Mouse (Mus musculus) embryonic fibroblast, embryonic 13.5 days (primary cell): Measurements from ENCODE around the gene Trpm3.

Experiments
- CTCF ChIP-seq: IDR thresholded peaks from 2 replicates; pipeline ENCODE4 v1.5.1; 2011; ENCODE audit warnings: mild to moderate bottlenecking, control low read depth, low read length, moderate library complexity, borderline replicate concordance; ENCODE audit not compliant: insufficient read depth
- POLR2A ChIP-seq: IDR thresholded peaks from 2 replicates; pipeline ENCODE4 v1.6.1; 2011; ENCODE audit warnings: low read depth, mild to moderate bottlenecking, control low read depth, low read length, moderate library complexity

DNA sequence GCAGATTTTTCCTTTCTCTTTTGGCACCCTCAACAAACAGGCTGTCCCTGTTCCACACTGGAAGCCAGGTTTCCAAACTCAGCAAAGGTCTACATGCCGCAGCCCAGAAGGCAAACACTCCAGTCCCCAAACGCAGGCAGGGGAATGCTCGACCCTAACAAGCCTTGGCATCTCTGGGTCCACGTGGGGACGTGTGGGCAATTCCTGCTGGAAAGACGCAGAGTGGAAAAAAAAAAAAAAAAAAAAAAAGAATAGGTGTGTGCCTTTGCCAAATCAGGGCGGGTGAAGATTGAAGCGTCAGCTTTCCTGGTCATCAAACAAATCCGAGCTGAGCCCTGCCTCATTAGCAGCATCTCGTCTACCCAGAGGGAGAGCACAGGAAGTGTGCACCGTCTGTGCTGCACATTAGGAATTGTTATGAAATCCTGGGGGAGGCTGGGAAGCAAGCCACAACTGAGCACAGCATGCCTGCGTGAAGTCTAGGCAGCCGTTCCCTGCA, 614.5 kb downstream of the Trpm3 start:
- no peak for TF ChIP-seq POLR2A
- TF ChIP-seq CTCF = no peak
